Mouse (Mus musculus) liver, embryonic 14.5 days (tissue): ENCODE measurements around the gene Tut1.

ENCODE experiments used
- CTCF ChIP-seq: IDR thresholded peaks from 2 replicates; pipeline ENCODE4 v1.5.1; 2016; ENCODE audit warnings: antibody characterized with exemption, low read depth, control low read depth
- EP300 ChIP-seq: IDR thresholded peaks from 2 replicates; pipeline ENCODE4 v1.6.1; 2016; ENCODE audit warnings: antibody characterized with exemption, low read depth

DNA sequence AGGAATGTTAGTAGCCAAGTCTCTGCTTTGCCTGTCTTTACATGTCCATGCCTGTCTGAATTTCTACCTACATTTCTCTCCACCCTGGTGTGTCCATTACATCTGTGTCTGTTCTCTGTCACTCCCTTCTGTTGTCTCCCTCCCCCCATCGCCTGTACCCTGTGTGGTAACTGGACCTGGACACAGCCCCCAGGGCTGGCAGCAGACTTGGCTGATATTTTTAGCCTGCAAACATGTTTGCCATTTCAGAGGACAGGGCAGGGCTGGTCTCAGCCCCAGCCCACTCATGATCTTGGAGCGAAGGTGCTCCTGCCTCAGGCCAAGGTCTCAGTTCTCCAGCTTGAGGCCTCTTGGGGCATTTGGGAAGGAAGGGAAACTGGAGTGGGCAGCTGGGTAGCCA is 34.2 kb downstream of the Tut1 start:
- TF ChIP-seq CTCF = no peak
- TF ChIP-seq EP300 = no peak
